Mouse (Mus musculus) limb, embryonic 14.5 days (tissue): Measurements from ENCODE around the gene Prss46. TPM values are rescaled to one million over a fixed set of nuclear protein-coding genes. Genes with fewer than 3 reads are reported as not detected.
"Not testable (repeated sequence)": the region's sequence is repeated elsewhere in the genome, so short reads cannot be mapped to it uniquely, and the experiment has no call there.

ENCODE experiments used
- ATAC-seq: fragments of 200-750 bp; cut with Nextera tagmentation; 2 replicates; pipeline ENCODE4 v1.8.0; 2017; ENCODE audit warnings: low read depth, moderate number of reproducible peaks, moderate TSS enrichment; ENCODE audit not compliant: low FRiP score
- DNase-seq: peaks from one replicate; pipeline ENCODE4 v3.0.0-alpha.2; 2015; ENCODE audit warnings: low spot score
- H3K27ac ChIP-seq: fragments of 300-500 bp; sonication (generic); replicated peaks from 2 replicates; pipeline ENCODE4 v1.5.1; 2014; ENCODE audit warnings: low read depth, mild to moderate bottlenecking, low read length, moderate library complexity, mixed read lengths
- H3K27me3 ChIP-seq: fragments of 300-500 bp; sonication (generic); 2 replicates; pipeline ENCODE4 v1.6.1; 2014; ENCODE audit warnings: low read length, mixed read lengths; ENCODE audit not compliant: control insufficient read depth, insufficient read depth
- H3K36me3 ChIP-seq: fragments of 300-500 bp; sonication (generic); 2 replicates; pipeline ENCODE4 v1.6.1; 2014; ENCODE audit warnings: mild to moderate bottlenecking, low read length, moderate library complexity, mixed read lengths; ENCODE audit not compliant: control insufficient read depth, insufficient read depth
- H3K4me1 ChIP-seq: fragments of 300-500 bp; sonication (generic); 2 replicates; pipeline ENCODE4 v1.6.1; 2014; ENCODE audit warnings: antibody characterized with exemption, low read length, mixed read lengths; ENCODE audit not compliant: control insufficient read depth, insufficient read depth
- H3K4me2 ChIP-seq: fragments of 300-500 bp; sonication (generic); replicated peaks from 2 replicates; pipeline ENCODE4 v1.6.1; 2014; ENCODE audit warnings: low read depth, mild to moderate bottlenecking, low read length, moderate library complexity; ENCODE audit not compliant: severe bottlenecking
- H3K4me3 ChIP-seq: fragments of 300-500 bp; sonication (generic); replicated peaks from 2 replicates; pipeline ENCODE4 v1.5.1; 2014; ENCODE audit warnings: low read length
- H3K9ac ChIP-seq: fragments of 300-500 bp; sonication (generic); 2 replicates; pipeline ENCODE4 v1.6.1; 2014; ENCODE audit warnings: mild to moderate bottlenecking, low read depth, low read length, moderate library complexity; ENCODE audit not compliant: severe bottlenecking
- H3K9me3 ChIP-seq: fragments of 300-500 bp; sonication (generic); 2 replicates; pipeline ENCODE4 v1.6.1; 2016; ENCODE audit warnings: low read length; ENCODE audit not compliant: control insufficient read depth
- POLR2A ChIP-seq: fragments of 200-500 bp; IDR thresholded peaks from 2 replicates; pipeline ENCODE4 v1.8.0; 2012; ENCODE audit warnings: inconsistent platforms, mild to moderate bottlenecking, moderate library complexity, borderline replicate concordance; ENCODE audit not compliant: insufficient read depth, insufficient read length; ENCODE audit errors: extremely low read depth
- WGBS: fragments of 180-500 bp; shearing (Covaris S2); extraction: QIAGEN DNeasy Blood & Tissue Kit; methylation state at CpG from one replicate; pipeline ENCODE4 v1.1.7; 2014; 5-methylcytosine and 5-hydroxymethylcytosine counted together
- polyA plus RNA-seq, 2 experiments: library from polyadenylated mRNA; depleted of rRNA in 1 of 2; stranded (reverse) in 1 of 2; unstranded in 1 of 2; fragments of >200 nt; fragmentation: Nextera tagmentation in 1 of 2; extraction: Ambion mirVana in 1 of 2; gene quantifications; 2 replicates each; pipeline versions ENCODE4 v1.2.1 to v1.2.3; 2012 to 2014

Gene Prss46
- polyA plus RNA-seq, 2 experiments, result not detected

DNA sequence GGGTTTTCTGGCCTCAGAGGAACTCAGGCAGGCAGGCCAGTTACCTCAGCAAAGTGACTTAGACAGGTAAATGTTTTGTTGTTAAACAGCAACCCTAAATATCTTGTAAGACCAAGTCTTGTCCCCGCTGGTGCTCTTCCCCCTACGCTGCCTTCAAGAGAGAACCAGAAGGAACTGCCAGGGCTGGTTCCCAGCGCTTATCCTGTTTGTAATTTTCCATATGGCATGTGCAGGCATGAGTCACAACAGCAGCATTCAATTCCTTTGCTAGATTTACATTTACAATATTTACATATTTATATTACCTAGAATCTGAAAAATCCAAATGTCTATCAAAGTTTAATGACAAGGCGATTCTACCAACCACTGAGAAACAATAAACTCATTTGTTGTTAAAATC, 34.3 kb upstream of the Prss46 start:
- Histone ChIP-seq H3K4me3 (no peak overlapping the region), H3K27ac (no peak overlapping the region), H3K9ac (no peak overlapping the region), H3K4me1 (no peaks in the 10 kb centered on the region), H3K9me3 (no peaks in the 10 kb centered on the region), H3K4me2 (no peak overlapping the region), H3K36me3 (no peaks in the 10 kb centered on the region), H3K27me3 (no peaks in the 10 kb centered on the region)
- TF ChIP-seq POLR2A, result no peak
- no peak for ATAC-seq
- no peak for DNase-seq
- WGBS, result 71% methylated on average over 4 of the region's 4 CpGs

DNA sequence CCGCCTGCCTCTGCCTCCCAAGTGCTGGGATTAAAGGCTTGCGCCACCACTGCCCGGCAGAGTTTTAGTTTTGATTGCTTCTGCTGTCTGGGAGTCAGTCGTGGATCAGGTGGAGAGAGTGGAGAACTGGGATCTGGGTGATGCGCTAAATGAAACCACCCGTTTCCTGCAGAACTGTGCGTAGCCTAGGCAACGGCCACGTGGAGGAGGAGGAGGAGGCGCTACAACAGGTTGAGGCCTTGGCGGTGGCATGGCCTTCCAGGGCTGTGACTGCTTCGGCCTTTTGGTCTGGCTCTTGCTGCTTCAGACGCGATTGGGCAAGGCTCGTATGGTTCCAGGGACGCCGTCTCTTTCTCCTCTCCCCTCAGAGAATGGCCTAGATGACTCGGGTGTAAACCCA, 30.5 kb upstream of the Prss46 start, which contains the start of gene Prss44:
Prss44 (plus strand) TSS at position 206 of the 400 bp plus-strand sequence.
- no peak within 1 kb of the TSS for H3K27ac ChIP-seq
- no peaks in the 10 kb centered on the region for H3K9me3 ChIP-seq
- no peaks in the 10 kb centered on the region for H3K27me3 ChIP-seq
- no peak for TF ChIP-seq POLR2A
- no peaks in the 10 kb centered on the region for H3K36me3 ChIP-seq
- WGBS, result 48% methylated on average over 17 of the region's 18 CpGs
- no peak within 1 kb of the TSS for H3K4me2 ChIP-seq
- ATAC-seq, result no peak
- H3K9ac ChIP-seq, result no peak within 1 kb of the TSS
- H3K4me1 ChIP-seq, result no peaks in the 10 kb centered on the region
- H3K4me3 ChIP-seq, result no peak within 1 kb of the TSS
- no peak for DNase-seq

GRCm38 (mm10) chr9:110820546-110820945, 23.8 kb upstream of the Prss46 start:
- not testable (repeated sequence) for H3K4me3 ChIP-seq, H3K4me1 ChIP-seq, DNase-seq, H3K27ac ChIP-seq, H3K36me3 ChIP-seq, H3K9ac ChIP-seq, H3K9me3 ChIP-seq, H3K4me2 ChIP-seq, H3K27me3 ChIP-seq, ATAC-seq

GRCm38 (mm10) chr9:110821436-110821835, 22.9 kb upstream of the Prss46 start:
- no peaks in the 10 kb centered on the region for H3K9me3 ChIP-seq
- no peak overlapping the region for H3K4me2 ChIP-seq
- 84% methylated on average over 7 of the region's 7 CpGs for WGBS
- ATAC-seq, result no peak
- TF ChIP-seq POLR2A, result no peak
- H3K4me1 ChIP-seq, result no peaks in the 10 kb centered on the region
- H3K27me3 ChIP-seq, result no peaks in the 10 kb centered on the region
- no peak overlapping the region for H3K27ac ChIP-seq
- no peak for DNase-seq
- no peaks in the 10 kb centered on the region for H3K36me3 ChIP-seq
- H3K4me3 ChIP-seq, result no peak overlapping the region
- H3K9ac ChIP-seq, result no peak overlapping the region

DNA sequence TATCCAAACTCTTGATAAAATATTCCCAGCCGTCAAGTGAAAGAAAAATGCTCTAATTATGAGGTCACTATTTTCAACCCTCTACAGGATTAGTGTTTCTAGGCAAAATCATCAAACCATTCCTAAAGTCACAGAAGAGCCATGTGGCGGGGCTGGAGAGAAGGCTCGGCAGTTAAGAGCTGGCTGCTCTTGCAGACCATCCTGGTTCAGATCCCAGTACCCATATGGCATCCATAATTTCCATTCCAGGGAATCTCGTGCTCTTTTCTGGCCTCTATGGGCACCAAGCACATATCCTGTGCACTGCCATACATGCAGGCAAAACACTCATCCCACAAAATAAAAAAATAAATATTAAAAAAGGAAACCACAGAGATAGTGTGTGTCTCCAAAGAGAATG, 18.9 kb upstream of the Prss46 start:
- no peak for TF ChIP-seq POLR2A
- DNase-seq (no peak), ATAC-seq (no peak)
- Histone ChIP-seq H3K9ac (no peak overlapping the region), H3K4me1 (no peaks in the 10 kb centered on the region), H3K27me3 (no peaks in the 10 kb centered on the region), H3K36me3 (no peaks in the 10 kb centered on the region), H3K4me2 (no peak overlapping the region), H3K4me3 (no peak overlapping the region), H3K27ac (no peak overlapping the region), H3K9me3 (no peaks in the 10 kb centered on the region)
- WGBS, result 68% methylated on average over 4 of the region's 4 CpGs

DNA sequence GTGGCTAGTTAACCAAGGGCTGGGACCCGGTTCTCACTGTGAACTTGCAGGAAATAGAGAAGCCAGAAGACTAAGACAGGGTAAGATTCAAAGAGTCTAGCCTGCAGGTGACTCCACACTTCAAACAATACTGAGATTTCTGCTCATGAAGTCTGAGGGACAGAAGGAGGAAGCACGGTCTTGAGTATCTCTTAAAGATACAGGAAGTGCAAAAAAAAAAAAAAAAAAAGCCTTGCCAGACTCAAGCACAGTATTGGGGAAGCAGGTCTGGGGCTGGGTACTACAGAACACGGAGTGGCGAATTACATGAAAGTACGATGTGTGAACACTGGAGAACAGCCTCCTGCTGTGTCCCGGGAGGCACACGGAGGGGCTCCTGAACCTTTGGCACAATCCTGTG, 18.5 kb upstream of the Prss46 start:
- TF ChIP-seq POLR2A, result no peak
- H3K9me3 ChIP-seq, result no peaks in the 10 kb centered on the region
- no peaks in the 10 kb centered on the region for H3K36me3 ChIP-seq
- H3K4me2 ChIP-seq, result no peak overlapping the region
- H3K27ac ChIP-seq, result no peak overlapping the region
- WGBS, result 68% methylated on average over 7 of the region's 7 CpGs
- DNase-seq (no peak), ATAC-seq (no peak)
- no peaks in the 10 kb centered on the region for H3K27me3 ChIP-seq
- no peak overlapping the region for H3K9ac ChIP-seq
- no peak overlapping the region for H3K4me3 ChIP-seq
- no peaks in the 10 kb centered on the region for H3K4me1 ChIP-seq
